ENCODE assay signal across 8 mouse cellular contexts in the genomic region with DNA sequence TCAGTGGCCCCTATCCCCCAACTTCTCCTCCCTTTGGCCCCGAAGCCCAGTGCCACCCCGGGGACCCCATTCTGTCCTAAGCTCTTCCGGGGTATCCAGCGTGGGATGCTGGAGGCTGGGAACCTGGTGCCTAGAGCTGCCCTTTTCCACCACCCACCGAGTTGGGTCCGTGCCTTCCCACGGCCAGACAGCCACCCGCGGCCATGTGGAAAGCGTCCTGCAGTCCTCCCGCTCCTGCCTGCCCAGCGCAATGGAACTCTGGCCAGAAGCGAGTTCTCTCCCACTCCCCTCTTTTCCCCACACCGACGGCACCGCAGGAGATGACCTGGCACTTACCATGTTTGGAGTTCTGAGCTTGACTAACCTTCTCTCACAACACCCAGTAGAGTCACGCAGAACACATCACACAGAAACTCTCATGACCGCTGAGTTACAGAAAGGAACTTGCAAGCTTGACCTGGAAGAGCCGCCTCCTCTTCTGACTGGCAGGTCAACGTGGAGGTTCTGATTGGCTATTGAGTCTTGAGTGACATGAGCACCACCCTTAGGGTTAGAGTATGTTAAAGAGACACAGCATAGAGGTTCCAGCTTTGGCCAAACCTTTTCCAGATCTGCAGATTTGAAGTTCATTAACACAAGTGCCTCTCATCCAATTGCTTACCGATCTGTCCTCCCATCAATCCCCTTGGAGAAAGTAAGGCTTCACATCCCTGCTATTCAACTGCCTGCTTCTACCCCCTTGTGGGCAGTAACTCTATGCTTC. TPM values are rescaled to one million over a fixed set of nuclear protein-coding genes. Genes with fewer than 3 reads are reported as not detected.
DNase-seq lines count a peak whose midpoint lies in the region; ATAC-seq and TF ChIP-seq lines count a peak whose summit lies in the region.
"Not testable (repeated sequence)": the region's sequence is repeated elsewhere in the genome, so short reads cannot be mapped to it uniquely, and the experiment has no call there.

TSS of gene Gm14325 (minus strand) at position 436 of the 763 bp plus-strand sequence.

- 0 out of 2 replicates have a peak within 1 kb of the TSS, but pooled peaks have one; percentile 35 for H3K4me2 ChIP-seq in forebrain, embryonic 11.5 days (ENCODE audit: low read depth, low read length, severe bottlenecking)
- H3K4me2 ChIP-seq in heart, embryonic 14.5 days (ENCODE audit: low read length), result peak within 1 kb of the TSS; percentile 50
- peak within 1 kb of the TSS; percentile 41 for H3K4me2 ChIP-seq in kidney, postnatal 0 days (ENCODE audit: low read length)
- peak within 1 kb of the TSS; percentile 20; the same call in 1 of the 2 replicates for H3K4me2 ChIP-seq in midbrain, postnatal 0 days (ENCODE audit: low read depth, low read length, poor library complexity, severe bottlenecking)

- 3% methylated on average over 16 of the region's 21 CpGs for WGBS in forebrain, embryonic 11.5 days
- 2% methylated on average over 15 of the region's 21 CpGs for WGBS in heart, embryonic 14.5 days
- 3% methylated on average over 17 of the region's 21 CpGs for WGBS in kidney, postnatal 0 days
- WGBS in midbrain, postnatal 0 days, result under 1% methylated on average over 15 of the region's 21 CpGs

- TF ChIP-seq CTCF in kidney, postnatal 0 days (IDR thresholded peaks at IDR 0.05; ENCODE audit: low read depth), result not testable (repeated sequence)
- TF ChIP-seq CTCF in midbrain, postnatal 0 days (IDR thresholded peaks at IDR 0.05), result peak; percentile 13

- H3K4me1 ChIP-seq in brown adipose tissue, adult 24 weeks (ENCODE audit: control insufficient read depth, insufficient read depth, insufficient read length, low read length); forebrain, embryonic 11.5 days (replicated peaks; ENCODE audit: control insufficient read depth, insufficient read depth, low read length); heart, embryonic 14.5 days (ENCODE audit: control insufficient read depth in 2 of 2, insufficient read depth in 2 of 2, low read length in 2 of 2); kidney, postnatal 0 days (replicated peaks; ENCODE audit: insufficient read depth, low read length); midbrain, postnatal 0 days (ENCODE audit: insufficient read depth, low read length): not testable (repeated sequence)

- not testable (repeated sequence) for H3K36me3 ChIP-seq in forebrain, embryonic 11.5 days (ENCODE audit: control insufficient read depth, insufficient read depth, low read length); heart, embryonic 14.5 days (ENCODE audit: control insufficient read depth, insufficient read depth, low read length); kidney, postnatal 0 days (ENCODE audit: insufficient read depth, low read length); midbrain, postnatal 0 days (ENCODE audit: insufficient read depth, low read length)

- ATAC-seq in forebrain, embryonic 11.5 days (replicated peaks; ENCODE audit: low FRiP score); heart, embryonic 14.5 days (ENCODE audit: insufficient number of reproducible peaks, insufficient read depth, low FRiP score, low read depth); kidney, postnatal 0 days (replicated peaks; ENCODE audit: low FRiP score, low read depth); midbrain, postnatal 0 days (ENCODE audit: low FRiP score): not testable (repeated sequence)

- H3K27ac ChIP-seq in brown adipose tissue, adult 24 weeks (replicated peaks; ENCODE audit: low read depth, low read length); forebrain, embryonic 11.5 days (ENCODE audit: low read depth, low read length); heart, embryonic 14.5 days (replicated peaks in 1 of 2; ENCODE audit: control insufficient read depth in 1 of 2, insufficient read depth in 1 of 2, low read depth in 2 of 2, low read length in 2 of 2); kidney, postnatal 0 days; midbrain, postnatal 0 days (ENCODE audit: low read depth, low read length): not testable (repeated sequence)

- not testable (repeated sequence) for H3K27me3 ChIP-seq in forebrain, embryonic 11.5 days (ENCODE audit: control insufficient read depth, insufficient read depth, low read length); heart, embryonic 14.5 days (ENCODE audit: control insufficient read depth, insufficient read depth, low read length); kidney, postnatal 0 days (ENCODE audit: insufficient read depth, low read length); midbrain, postnatal 0 days (ENCODE audit: insufficient read depth, low read length)

- peak within 1 kb of the TSS; percentile 57 for H3K4me3 ChIP-seq in brown adipose tissue, adult 24 weeks (ENCODE audit: insufficient read depth, low read depth, low read length)
- peak within 1 kb of the TSS; percentile 31 for H3K4me3 ChIP-seq in forebrain, embryonic 11.5 days (ENCODE audit: low read depth, low read length)
- peak within 1 kb of the TSS; percentile 36 to 45 for H3K4me3 ChIP-seq in heart, embryonic 14.5 days (ENCODE audit: control insufficient read depth in 1 of 2, insufficient read depth in 1 of 2, low read depth in 1 of 2, low read length in 2 of 2)
- peak within 1 kb of the TSS; percentile 33 for H3K4me3 ChIP-seq in kidney, postnatal 0 days (replicated peaks; ENCODE audit: low read depth, low read length)
- peak within 1 kb of the TSS; percentile 31 for H3K4me3 ChIP-seq in midbrain, postnatal 0 days (ENCODE audit: low read depth, low read length)

- not testable (repeated sequence) for H3K9ac ChIP-seq in forebrain, embryonic 11.5 days (ENCODE audit: low read length); kidney, postnatal 0 days (ENCODE audit: low read depth, low read length); midbrain, postnatal 0 days (replicated peaks; ENCODE audit: low read length, poor library complexity, severe bottlenecking)
- H3K9ac ChIP-seq in heart, embryonic 14.5 days (ENCODE audit: low read length), result peak within 1 kb of the TSS; percentile 57

- peak; percentile 78 for DNase-seq in CD4-positive, CD25-positive, alpha-beta regulatory T cell, adult 2 months (ENCODE audit: low read depth, low spot score)
- peak; percentile 59 for DNase-seq in forebrain, embryonic 11.5 days (ENCODE audit: low spot score)
- DNase-seq in kidney, postnatal 0 days (ENCODE audit: low spot score), result peak; percentile 83
- DNase-seq in liver, result peak; percentile 53
- DNase-seq in midbrain, postnatal 0 days (ENCODE audit: low spot score), result peak; percentile 82
- peak; percentile 41 to 80 for DNase-seq in spleen, postnatal 4 days (ENCODE audit: low spot score in 2 of 2)

- not testable (repeated sequence) for H3K9me3 ChIP-seq in forebrain, embryonic 11.5 days (ENCODE audit: control insufficient read depth, low read length); heart, embryonic 14.5 days (ENCODE audit: control insufficient read depth, low read length); kidney, postnatal 0 days (replicated peaks; ENCODE audit: low read length); midbrain, postnatal 0 days (ENCODE audit: low read length)

RNA-seq across cellular contexts. Expression of gene Gm14325, which starts in this region (rescaled TPM):
- 23.3 and 42.8 TPM in 2 replicates for polyA plus RNA-seq in brown adipose tissue, adult 24 weeks (2012; ENCODE audit: insufficient read depth, insufficient read length, missing spikeins)
- 41.0 and 50.2 TPM in 2 replicates for polyA plus RNA-seq in forebrain, embryonic 11.5 days (2014; fragmentation: Nextera tagmentation; extraction: Ambion mirVana)
- 29.4 and 46.1 TPM in 2 replicates for polyA plus RNA-seq in heart, embryonic 14.5 days (2014; fragmentation: Nextera tagmentation; extraction: Ambion mirVana)
- 35.3 and 35.5 TPM in 2 replicates for polyA plus RNA-seq in kidney, postnatal 0 days (2015; fragmentation: Nextera tagmentation; extraction: Ambion mirVana)
- 69.3 and 150 TPM in 2 replicates for total RNA-seq in midbrain, postnatal 0 days (2014; rRNA removed)
- 33.7 and 44.7 TPM in 2 replicates for polyA plus RNA-seq in midbrain, postnatal 0 days (2015; fragmentation: Nextera tagmentation; extraction: Ambion mirVana)
